Mouse (Mus musculus): Measurements from ENCODE around the gene Klhl7. TPM values are rescaled to one million over a fixed set of nuclear protein-coding genes. Genes with fewer than 3 reads are reported as not detected.

Gene Klhl7
- polyA plus RNA-seq, 1 experiment from 2014 or later, result 51.1 TPM

DNA sequence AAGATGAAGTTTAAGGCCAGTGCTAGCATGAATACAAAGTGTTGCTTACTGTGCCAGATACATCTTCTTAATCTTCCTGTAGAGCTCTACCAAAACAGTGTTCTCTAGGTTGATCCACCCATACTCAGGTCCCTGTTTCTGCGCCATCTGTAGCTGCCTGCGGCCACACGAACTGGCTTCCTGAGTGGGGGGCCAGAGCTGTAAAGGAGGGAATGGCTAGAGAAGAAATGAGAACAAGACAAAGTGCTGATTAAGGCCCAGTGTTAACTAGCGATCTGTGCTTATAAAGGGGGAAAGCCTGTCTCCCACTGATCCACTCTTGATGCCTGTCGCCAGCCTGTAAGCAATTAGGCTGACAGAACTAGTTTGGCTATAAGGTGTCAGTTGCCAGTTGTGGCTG lies 102.9 kb downstream of the Klhl7 start:
- Histone ChIP-seq H3K4me3 (no peak overlapping the region), H3K27me3 (ENCODE audit: low read depth, poor library complexity, severe bottlenecking) (no peaks in the 10 kb centered on the region), H3K4me1 (peaks cover 3% of the 10 kb centered on the region; the same call in 1 of the 2 replicates), H3K9me3 (replicated peaks) (no peaks in the 10 kb centered on the region), H3K27ac (no peak overlapping the region), H3K36me3 (no peaks in the 10 kb centered on the region)
- DNase-seq (ENCODE audit: low spot score), result no peak
- 83% methylated on average over 5 of the region's 5 CpGs for WGBS

DNA sequence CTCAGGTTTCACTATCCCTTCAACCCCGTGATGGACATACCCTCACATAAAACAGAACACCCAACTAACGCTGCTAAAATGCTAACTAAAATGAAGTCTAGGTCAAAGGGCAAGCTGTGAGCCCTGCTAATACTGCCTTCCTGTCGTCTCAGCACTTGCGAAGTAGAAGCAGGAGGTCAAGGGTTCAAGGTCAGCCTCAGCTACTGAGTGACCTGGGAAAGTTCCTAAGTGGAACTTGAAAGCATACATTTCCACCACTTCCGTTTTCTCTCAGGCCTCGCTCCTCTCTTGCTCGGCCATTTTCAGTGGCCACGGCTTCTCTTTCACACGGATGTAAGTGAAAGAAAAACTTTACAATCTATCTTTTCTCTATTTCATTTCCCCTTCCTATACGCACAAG lies 107.6 kb downstream of the Klhl7 start:
- H3K4me1 ChIP-seq, result peaks cover 3% of the 10 kb centered on the region; the same call in 1 of the 2 replicates
- no peak overlapping the region for H3K27ac ChIP-seq
- DNase-seq (ENCODE audit: low spot score), result no peak
- H3K36me3 ChIP-seq, result no peaks in the 10 kb centered on the region
- 59% methylated on average over 10 of the region's 10 CpGs for WGBS
- no peaks in the 10 kb centered on the region for H3K9me3 ChIP-seq (replicated peaks)
- no peaks in the 10 kb centered on the region for H3K27me3 ChIP-seq (ENCODE audit: low read depth, poor library complexity, severe bottlenecking)
- H3K4me3 ChIP-seq, result no peak overlapping the region

DNA sequence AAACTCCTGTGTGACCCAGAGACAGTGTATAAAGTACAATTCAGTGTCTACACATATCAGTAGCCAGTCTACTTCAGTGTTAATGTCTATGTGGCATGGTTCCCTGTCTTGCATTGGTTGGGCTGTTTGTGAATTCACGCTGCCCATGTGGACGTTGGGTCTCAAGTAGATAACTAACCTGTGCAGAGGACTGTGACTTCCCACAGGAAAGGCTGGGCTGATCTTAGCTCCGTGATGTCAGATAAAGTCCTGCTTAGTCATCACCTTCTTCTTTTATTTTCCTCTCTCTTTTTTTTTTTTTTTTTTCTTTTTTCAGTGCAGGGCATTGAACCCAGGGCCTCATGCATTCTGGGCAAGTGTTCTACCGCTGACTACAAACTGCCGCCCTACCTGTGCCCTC lies 108.1 kb downstream of the Klhl7 start:
- no peak overlapping the region for H3K27ac ChIP-seq
- H3K4me3 ChIP-seq, result no peak overlapping the region
- no peaks in the 10 kb centered on the region for H3K9me3 ChIP-seq (replicated peaks)
- WGBS, result 98% methylated on average over 5 of the region's 5 CpGs
- H3K27me3 ChIP-seq (ENCODE audit: low read depth, poor library complexity, severe bottlenecking), result no peaks in the 10 kb centered on the region; the same call in 1 of the 2 replicates
- H3K36me3 ChIP-seq, result no peaks in the 10 kb centered on the region
- peaks cover 3% of the 10 kb centered on the region; the same call in 1 of the 2 replicates for H3K4me1 ChIP-seq
- no peak for DNase-seq (ENCODE audit: low spot score)

Other genes with a start within 250 kb of the Klhl7 start
- 15.8 and 23.3 TPM in 2 replicates for gene Fam126a, start 69.9 kb upstream of the Klhl7 start, polyA plus RNA-seq (2016; fragmentation: Nextera tagmentation; extraction: Ambion mirVana)
- gene Nupl2, start 64.4 kb downstream of the Klhl7 start, polyA plus RNA-seq (2016; fragmentation: Nextera tagmentation; extraction: Ambion mirVana), result 20.2 and 22.0 TPM in 2 replicates